Mouse (Mus musculus): Measurements from ENCODE around the gene Pygb. TPM values are rescaled to one million over a fixed set of nuclear protein-coding genes. Genes with fewer than 3 reads are reported as not detected.

The Pygb gene
- polyA plus RNA-seq, 1 experiment from 2014 or later: 53.3 TPM

- H3K9me3 ChIP-seq (replicated peaks; ENCODE audit: low read length): no peaks in the 10 kb centered on the region
- 75% methylated on average over 11 of the region's 11 CpGs for WGBS
- ATAC-seq (replicated peaks; ENCODE audit: low FRiP score, low read depth) (no peak), DNase-seq (ENCODE audit: low spot score) (no peak)
- no peak for TF ChIP-seq CTCF (IDR thresholded peaks at IDR 0.05; ENCODE audit: low read depth)
- no peak overlapping the region for H3K27ac ChIP-seq
- H3K4me2 ChIP-seq (ENCODE audit: low read length): no peak overlapping the region
- no peaks in the 10 kb centered on the region for H3K4me1 ChIP-seq (replicated peaks; ENCODE audit: insufficient read depth, low read length)
- no peak overlapping the region for H3K4me3 ChIP-seq (replicated peaks; ENCODE audit: low read depth, low read length)
- no peak overlapping the region for H3K9ac ChIP-seq (ENCODE audit: low read depth, low read length)
- no peaks in the 10 kb centered on the region for H3K36me3 ChIP-seq (ENCODE audit: insufficient read depth, low read length)
- no peaks in the 10 kb centered on the region for H3K27me3 ChIP-seq (ENCODE audit: insufficient read depth, low read length)
Observed at GRCm38 (mm10) chr2:150859709-150860470, 73.4 kb downstream of the Pygb start.

- H3K4me2 ChIP-seq (ENCODE audit: low read length): no peak overlapping the region
- no peak overlapping the region for H3K27ac ChIP-seq
- no peaks in the 10 kb centered on the region for H3K27me3 ChIP-seq (ENCODE audit: insufficient read depth, low read length)
- H3K9ac ChIP-seq (ENCODE audit: low read depth, low read length): no peak overlapping the region
- no peaks in the 10 kb centered on the region for H3K4me1 ChIP-seq (replicated peaks; ENCODE audit: insufficient read depth, low read length)
- 87% methylated on average over 2 of the region's 2 CpGs for WGBS
- DNase-seq (ENCODE audit: low spot score) (no peak), ATAC-seq (replicated peaks; ENCODE audit: low FRiP score, low read depth) (no peak)
- no peak for TF ChIP-seq CTCF (IDR thresholded peaks at IDR 0.05; ENCODE audit: low read depth)
- H3K4me3 ChIP-seq (replicated peaks; ENCODE audit: low read depth, low read length): no peak overlapping the region
- no peaks in the 10 kb centered on the region for H3K36me3 ChIP-seq (ENCODE audit: insufficient read depth, low read length)
- H3K9me3 ChIP-seq (replicated peaks; ENCODE audit: low read length): no peaks in the 10 kb centered on the region
Observed at GRCm38 (mm10) chr2:150861128-150861527, 74.6 kb downstream of the Pygb start.

- TF ChIP-seq CTCF (IDR thresholded peaks at IDR 0.05; ENCODE audit: low read depth): no peak
- 94% methylated on average over 2 of the region's 2 CpGs for WGBS
- Histone ChIP-seq H3K27me3 (ENCODE audit: insufficient read depth, low read length) (no peaks in the 10 kb centered on the region), H3K4me1 (replicated peaks; ENCODE audit: insufficient read depth, low read length) (no peaks in the 10 kb centered on the region), H3K9ac (ENCODE audit: low read depth, low read length) (no peak overlapping the region), H3K4me3 (replicated peaks; ENCODE audit: low read depth, low read length) (no peak overlapping the region), H3K27ac (no peak overlapping the region), H3K36me3 (ENCODE audit: insufficient read depth, low read length) (no peaks in the 10 kb centered on the region), H3K9me3 (replicated peaks; ENCODE audit: low read length) (no peaks in the 10 kb centered on the region), H3K4me2 (ENCODE audit: low read length) (no peak overlapping the region)
- DNase-seq (ENCODE audit: low spot score) (no peak), ATAC-seq (replicated peaks; ENCODE audit: low FRiP score, low read depth) (no peak)
Observed at GRCm38 (mm10) chr2:150867021-150867420, 80.5 kb downstream of the Pygb start.

- H3K9ac ChIP-seq (ENCODE audit: low read depth, low read length): no peak overlapping the region
- H3K36me3 ChIP-seq (ENCODE audit: insufficient read depth, low read length): no peaks in the 10 kb centered on the region
- H3K4me2 ChIP-seq (ENCODE audit: low read length): no peak overlapping the region
- no peak for TF ChIP-seq CTCF (IDR thresholded peaks at IDR 0.05; ENCODE audit: low read depth)
- WGBS: 83% methylated on average over 1 of the region's 1 CpGs
- ATAC-seq (replicated peaks; ENCODE audit: low FRiP score, low read depth): no peak
- no peaks in the 10 kb centered on the region for H3K9me3 ChIP-seq (replicated peaks; ENCODE audit: low read length)
- H3K4me1 ChIP-seq (replicated peaks; ENCODE audit: insufficient read depth, low read length): no peaks in the 10 kb centered on the region
- H3K27ac ChIP-seq: no peak overlapping the region
- peak; percentile 14 for DNase-seq (ENCODE audit: low spot score)
- no peaks in the 10 kb centered on the region for H3K27me3 ChIP-seq (ENCODE audit: insufficient read depth, low read length)
- H3K4me3 ChIP-seq (replicated peaks; ENCODE audit: low read depth, low read length): no peak overlapping the region
Observed at GRCm38 (mm10) chr2:150869446-150869845, 82.9 kb downstream of the Pygb start.

- DNase-seq (ENCODE audit: low spot score) (no peak), ATAC-seq (replicated peaks; ENCODE audit: low FRiP score, low read depth) (no peak)
- Histone ChIP-seq H3K4me3 (replicated peaks; ENCODE audit: low read depth, low read length) (no peak overlapping the region), H3K4me2 (ENCODE audit: low read length) (no peak overlapping the region), H3K9me3 (replicated peaks; ENCODE audit: low read length) (no peaks in the 10 kb centered on the region), H3K9ac (ENCODE audit: low read depth, low read length) (no peak overlapping the region), H3K27me3 (ENCODE audit: insufficient read depth, low read length) (no peaks in the 10 kb centered on the region), H3K36me3 (ENCODE audit: insufficient read depth, low read length) (no peaks in the 10 kb centered on the region), H3K4me1 (replicated peaks; ENCODE audit: insufficient read depth, low read length) (no peaks in the 10 kb centered on the region), H3K27ac (no peak overlapping the region)
- TF ChIP-seq CTCF (IDR thresholded peaks at IDR 0.05; ENCODE audit: low read depth): no peak
- WGBS: 85% methylated on average over 1 of the region's 1 CpGs
Observed at GRCm38 (mm10) chr2:150874508-150874907, 88.0 kb downstream of the Pygb start.

GRCm38 (mm10) chr2:150875226-150875625, 88.7 kb downstream of the Pygb start:
- WGBS: 98% methylated on average over 1 of the region's 1 CpGs
- H3K4me3 ChIP-seq (replicated peaks; ENCODE audit: low read depth, low read length): no peak overlapping the region

More at GRCm38 (mm10) chr2:150875226-150875625, 88.7 kb downstream of the Pygb start:
- no peak for DNase-seq (ENCODE audit: low spot score)
- TF ChIP-seq CTCF (IDR thresholded peaks at IDR 0.05; ENCODE audit: low read depth): no peak
- H3K36me3 ChIP-seq (ENCODE audit: insufficient read depth, low read length): no peaks in the 10 kb centered on the region
- H3K27me3 ChIP-seq (ENCODE audit: insufficient read depth, low read length): no peaks in the 10 kb centered on the region
- H3K27ac ChIP-seq: no peak overlapping the region
- ATAC-seq (replicated peaks; ENCODE audit: low FRiP score, low read depth): no peak
- H3K4me1 ChIP-seq (replicated peaks; ENCODE audit: insufficient read depth, low read length): no peaks in the 10 kb centered on the region
- H3K9me3 ChIP-seq (replicated peaks; ENCODE audit: low read length): no peaks in the 10 kb centered on the region
- no peak overlapping the region for H3K4me2 ChIP-seq (ENCODE audit: low read length)
- no peak overlapping the region for H3K9ac ChIP-seq (ENCODE audit: low read depth, low read length)
